Mouse (Mus musculus): Measurements from ENCODE around the gene Cbfa2t2.

DNA sequence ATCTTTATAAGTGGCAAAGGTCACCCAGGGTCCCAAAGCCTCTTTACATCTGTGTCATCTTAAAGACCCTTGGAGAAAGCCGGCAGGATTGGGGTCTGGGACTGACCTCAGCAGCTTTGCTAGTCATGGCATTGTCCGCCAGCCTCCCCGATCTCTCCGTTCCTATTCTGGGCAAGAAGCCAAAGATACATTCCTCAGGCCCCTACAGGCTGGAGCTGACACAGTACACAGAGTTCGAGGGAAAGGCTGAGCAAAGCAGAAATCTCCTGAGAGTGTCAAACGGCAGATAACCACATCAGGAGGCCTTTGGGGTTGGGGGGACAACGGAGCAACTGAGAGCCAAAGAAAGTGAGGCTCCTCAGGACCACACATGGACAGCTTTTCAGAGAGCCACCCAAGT, 33.5 kb upstream of the Cbfa2t2 start:
- no peak for TF ChIP-seq POLR2A (IDR thresholded peaks at IDR 0.05; ENCODE audit: extremely low read depth, insufficient read depth, low read length)
- TF ChIP-seq CTCF (IDR thresholded peaks at IDR 0.05; ENCODE audit: low read depth, low read length) = no peak

All from liver, adult 2 months (tissue).